Mouse (Mus musculus) liver, postnatal 0 days (tissue): ENCODE results near the gene Cxcr5.

Experiments
- CTCF ChIP-seq: sonication (generic); IDR thresholded peaks from 2 replicates; pipeline ENCODE4 v1.5.1; 2016; ENCODE audit warnings: antibody characterized with exemption, low read depth
- EP300 ChIP-seq: IDR thresholded peaks from 2 replicates; pipeline ENCODE4 v1.6.1; 2016; ENCODE audit warnings: antibody characterized with exemption, low read depth, mild to moderate bottlenecking

DNA sequence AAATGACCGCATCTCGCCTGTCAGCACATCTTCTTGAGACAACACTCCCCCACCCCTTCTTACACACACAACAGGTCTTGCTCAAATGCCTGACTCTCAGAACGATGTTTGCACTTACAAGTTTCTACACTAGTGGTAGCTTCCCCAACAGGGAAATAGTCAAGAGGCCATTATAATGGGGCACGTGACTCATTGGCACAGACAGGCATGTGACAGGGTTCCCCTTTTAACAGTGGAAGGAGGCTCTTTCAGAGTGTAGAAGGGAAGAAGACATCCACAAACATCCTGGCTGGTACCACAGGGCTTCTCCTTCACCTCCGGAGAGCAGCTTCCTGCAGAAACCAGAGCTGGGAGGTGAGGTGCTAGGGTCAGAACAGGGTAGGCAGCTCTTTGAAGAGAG lies 99.7 kb downstream of the Cxcr5 start:
- no peak for TF ChIP-seq CTCF
- no peak for TF ChIP-seq EP300
